Mouse (Mus musculus) layer of hippocampus, postnatal 14 days (tissue): ENCODE measurements around the gene Ccl3. TPM values are rescaled to one million over a fixed set of nuclear protein-coding genes. Genes with fewer than 3 reads are reported as not detected.

Experiments used
- DNase-seq, 2 experiments: peaks; one replicate each; pipeline ENCODE4 v3.0.0; 2021 to 2022; ENCODE audit warnings: low spot score in 2 of 2, mixed read lengths in 1 of 2
- long read RNA-seq, 2 experiments: library from polyadenylated mRNA; stranded (forward); transcript quantifications; one replicate each; pipeline ENCODE4 v2.0.0; 2021
- total RNA-seq, 2 experiments: library from RNA; stranded (reverse); gene quantifications; 2 replicates each; pipeline ENCODE4 v1.2.3; 2021

Gene Ccl3
- total RNA-seq = not detected
- long read RNA-seq, experiment 1 = 0 reads
- long read RNA-seq, experiment 2 = 0 reads

DNA sequence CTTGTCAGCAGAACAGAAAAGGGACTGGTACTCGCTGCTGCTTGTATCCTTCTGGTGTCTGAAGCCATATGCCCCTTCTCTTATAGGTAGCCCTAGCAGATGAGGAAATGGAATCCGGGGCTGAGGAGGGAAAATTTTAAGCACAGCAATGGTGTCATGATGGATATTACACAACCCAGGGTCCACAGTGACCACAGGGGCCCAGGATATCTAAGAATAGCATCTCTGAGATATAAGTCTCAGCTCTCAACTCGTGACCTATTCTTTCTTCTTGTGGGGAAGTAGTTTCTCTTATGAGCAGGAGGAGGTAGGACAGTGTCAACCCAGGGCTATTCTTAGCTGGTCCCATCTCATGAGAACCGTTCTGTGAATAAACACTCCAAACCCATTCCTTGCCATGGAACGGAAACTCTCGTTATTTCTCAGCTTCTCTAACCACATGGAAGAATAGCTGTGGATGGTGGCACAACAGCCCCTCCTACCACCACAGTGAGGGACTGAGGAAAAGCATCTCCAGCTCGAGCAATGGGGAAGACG, at the start of gene Ccl3:
Gene Ccl3 (minus strand): TSS at position 51 of the 537 bp plus-strand sequence.
- no peak for DNase-seq

GRCm38 (mm10) chr11:83692008-83692407, 42.9 kb upstream of the Ccl3 start:
- DNase-seq = no peak

DNA sequence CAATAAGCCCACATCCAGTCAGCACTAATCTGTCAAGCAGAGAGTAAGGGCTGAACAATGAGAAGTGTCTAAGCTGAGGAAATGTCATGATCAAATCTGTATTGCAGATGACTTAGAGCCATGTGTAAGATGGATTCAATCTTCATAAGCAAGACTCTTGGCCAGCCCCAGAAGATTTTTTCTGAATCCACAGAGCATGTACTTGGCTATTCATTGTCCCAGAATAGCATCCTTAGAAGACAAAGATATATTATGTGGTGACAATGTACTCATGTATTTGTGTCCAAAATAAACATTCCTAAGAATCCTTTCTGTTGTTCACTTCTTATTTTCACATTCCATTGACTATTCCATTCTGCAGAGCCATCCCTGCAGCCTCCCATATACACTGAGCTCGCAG, 40.8 kb upstream of the Ccl3 start:
- DNase-seq = no peak

- DNase-seq = no peak
Observed at GRCm38 (mm10) chr11:83675665-83676064, 26.5 kb upstream of the Ccl3 start.

GRCm38 (mm10) chr11:83671743-83672142, 22.6 kb upstream of the Ccl3 start:
- DNase-seq = no peak

DNA sequence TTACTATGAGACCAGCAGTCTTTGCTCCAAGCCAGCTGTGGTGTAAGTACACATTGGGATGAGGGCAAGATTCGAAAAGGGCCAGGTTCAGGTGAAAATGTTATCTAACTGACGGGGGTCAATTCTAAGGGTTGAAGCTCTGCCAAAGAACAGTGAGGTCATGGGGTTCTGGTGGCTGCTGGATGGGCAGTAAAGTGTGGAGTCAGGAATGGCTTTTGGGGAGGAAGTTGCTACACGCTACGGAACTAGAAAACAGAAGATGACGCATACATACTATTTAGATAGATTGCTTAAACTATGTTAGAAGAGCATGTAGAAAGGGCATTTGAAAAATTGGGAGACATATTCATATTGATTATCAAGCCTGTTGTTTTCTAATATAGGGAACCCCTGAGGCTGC, 14.4 kb upstream of the Ccl3 start:
- no peak for DNase-seq

DNA sequence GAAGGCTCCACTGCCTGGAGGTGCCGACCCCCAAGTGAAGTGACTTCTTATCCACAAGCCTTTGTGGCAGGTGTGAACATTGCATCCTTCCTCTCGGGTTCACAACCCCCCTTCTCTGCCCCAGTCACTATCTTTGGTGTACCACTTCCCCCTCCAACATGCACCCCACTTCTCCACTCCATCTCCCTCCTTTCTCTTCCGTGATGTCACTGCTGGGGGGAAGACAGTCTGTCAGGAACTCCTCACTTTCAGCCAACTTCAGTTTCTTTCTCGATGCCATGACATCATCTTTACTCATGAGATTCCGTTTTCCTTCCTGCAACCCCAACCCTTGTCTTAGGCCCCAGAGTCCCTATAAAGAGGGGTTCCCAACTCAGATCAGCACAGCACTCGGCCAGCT, 13.0 kb upstream of the Ccl3 start, which contains the start of gene Ccl4:
Gene Ccl4 (plus strand): TSS at position 381 of the 400 bp plus-strand sequence.
- DNase-seq = no peak

- no peak for DNase-seq
Observed at GRCm38 (mm10) chr11:83658797-83659196, 9.6 kb upstream of the Ccl3 start.

GRCm38 (mm10) chr11:83657508-83657907, 8.4 kb upstream of the Ccl3 start:
- DNase-seq = no peak

DNA sequence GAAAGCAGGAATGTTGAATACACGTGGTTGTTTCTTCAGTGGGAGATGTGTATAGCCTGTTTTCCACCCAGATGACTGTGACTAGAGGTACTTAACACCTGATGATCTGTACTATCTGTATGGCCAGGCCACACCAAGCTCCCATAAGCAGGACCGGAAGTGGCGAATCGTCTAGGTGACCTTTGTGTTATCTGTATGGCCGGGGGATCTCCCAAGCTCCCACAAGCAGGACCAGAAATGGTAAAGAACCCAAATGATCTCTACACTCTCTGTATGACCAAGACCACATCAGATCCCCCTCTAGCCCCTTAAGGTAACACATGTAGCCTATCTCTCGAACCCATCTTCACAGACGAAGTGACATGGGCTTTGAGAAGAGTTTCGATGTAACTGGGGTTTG, 5.5 kb upstream of the Ccl3 start:
- DNase-seq = no peak

DNA sequence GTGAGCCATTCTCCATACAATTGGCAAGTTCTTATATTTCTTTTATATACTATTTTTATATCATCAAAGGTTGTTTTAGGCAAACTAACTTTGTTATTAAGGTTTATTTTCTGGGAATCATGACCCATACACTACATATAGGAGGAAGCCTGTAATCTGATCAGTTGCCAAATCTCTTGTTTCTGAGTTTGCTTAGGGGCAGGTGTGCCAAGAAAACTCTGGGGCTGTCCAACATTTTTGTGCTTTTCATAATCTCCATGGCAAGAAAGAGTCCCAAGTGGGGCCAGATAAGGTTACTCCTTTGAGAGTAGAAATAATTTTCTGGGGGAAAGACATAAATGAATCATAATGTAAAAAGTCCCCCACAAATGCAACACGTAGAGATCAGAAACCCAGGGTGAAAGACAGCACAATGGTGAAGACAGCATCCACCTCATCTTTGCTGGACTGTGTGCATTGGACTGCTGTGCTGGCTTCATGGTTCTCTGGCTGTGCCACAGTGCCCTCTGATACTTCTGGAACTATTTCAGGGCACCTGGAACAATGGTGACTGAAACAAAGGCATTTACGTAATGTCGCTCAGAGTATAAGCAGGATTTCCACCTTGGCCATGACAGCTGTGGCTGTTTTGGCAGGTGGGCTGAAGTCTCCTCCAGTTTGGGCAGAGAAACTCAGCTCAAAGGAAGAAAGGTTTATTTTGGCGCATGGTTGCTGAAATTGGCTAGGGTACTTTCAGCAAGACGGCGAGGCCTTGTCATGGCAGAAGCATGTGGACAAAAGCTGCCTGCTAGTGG, 2.6 kb downstream of the Ccl3 start:
- DNase-seq = no peak

DNA sequence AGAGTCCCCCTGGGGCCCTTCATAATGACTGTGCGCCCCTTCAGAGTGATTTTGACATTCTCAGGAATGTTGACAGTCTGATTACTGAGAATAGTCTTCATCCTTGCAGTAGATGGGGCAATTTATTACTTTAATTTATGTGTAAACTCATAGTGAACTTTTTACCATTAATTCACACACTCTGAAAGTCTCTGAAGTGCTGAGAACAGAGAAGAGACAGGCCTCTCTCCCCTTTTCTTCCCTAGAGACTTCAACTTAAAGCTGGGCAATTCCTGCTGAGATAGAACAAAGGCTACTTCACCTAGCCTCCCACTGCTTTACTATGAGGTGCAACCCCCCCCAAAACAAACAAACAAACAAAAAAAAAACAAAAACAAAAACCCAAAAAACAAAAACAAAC, 3.6 kb downstream of the Ccl3 start, which contains the start of gene Rpl9-ps1:
Gene Rpl9-ps1 (minus strand): TSS at position 101 of the 400 bp plus-strand sequence.
- no peak for DNase-seq

DNA sequence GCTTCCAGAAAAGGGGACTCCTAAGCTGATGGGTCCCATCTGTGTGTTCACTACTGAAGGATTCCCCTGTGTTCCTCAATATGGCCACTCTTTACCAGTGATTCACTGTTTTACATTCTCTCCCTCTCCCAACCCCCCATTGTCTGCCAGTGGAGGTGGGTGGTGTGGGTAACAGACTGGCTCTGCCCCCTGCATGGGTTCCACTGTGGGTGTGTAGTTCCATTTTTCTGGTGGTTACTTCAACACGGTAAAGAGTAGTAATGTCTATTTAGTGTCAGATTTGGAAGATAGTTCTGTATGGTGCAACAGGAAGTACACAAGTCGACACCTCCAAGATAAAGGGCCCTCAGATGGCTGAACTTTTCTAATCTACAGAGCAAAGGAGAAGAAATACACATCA, 7.9 kb downstream of the Ccl3 start:
- no peak for DNase-seq

- DNase-seq = no peak
Observed at GRCm38 (mm10) chr11:83640141-83640540, 9.0 kb downstream of the Ccl3 start.

DNA sequence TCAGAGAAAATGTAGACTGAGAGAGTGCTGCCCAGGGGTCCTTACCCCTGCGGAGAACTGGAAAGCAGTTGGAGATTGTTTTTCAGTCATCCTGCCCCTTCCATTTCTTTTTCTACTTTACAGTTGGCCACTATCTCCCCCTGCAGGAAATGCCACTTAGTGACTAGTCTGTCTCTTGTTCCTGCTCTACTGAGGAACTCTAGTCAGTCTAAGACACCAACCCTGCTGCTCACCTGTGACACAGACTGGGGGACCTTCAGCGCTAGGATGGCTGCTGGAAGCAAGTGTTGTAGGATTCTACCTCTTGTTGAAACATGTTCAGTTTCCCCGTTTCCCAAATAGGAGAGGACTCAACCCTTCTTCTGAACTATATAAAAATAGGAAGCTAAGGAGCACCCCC, 9.6 kb downstream of the Ccl3 start:
- no peak for DNase-seq

DNA sequence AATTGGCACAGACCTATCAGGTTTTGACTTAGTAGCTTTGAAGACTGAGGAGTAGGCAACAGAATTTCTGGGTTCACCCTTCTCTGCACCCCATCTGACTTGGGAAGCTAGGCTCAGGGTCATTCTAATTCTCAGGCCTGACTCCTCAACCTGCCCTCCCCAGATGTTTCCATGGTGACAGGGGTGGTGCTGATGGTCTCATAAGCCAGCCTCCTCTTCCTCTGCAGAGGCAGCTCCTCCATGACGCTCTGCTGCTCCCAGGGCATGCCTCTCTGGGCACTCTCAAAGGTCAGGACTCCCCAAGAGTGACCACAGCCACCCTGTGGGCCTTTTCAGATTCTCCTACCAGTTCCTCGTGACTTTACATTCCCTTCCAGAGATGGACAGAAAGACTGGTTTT, 10.2 kb downstream of the Ccl3 start:
- DNase-seq = no peak

GRCm38 (mm10) chr11:83636742-83637235, 12.4 kb downstream of the Ccl3 start:
- no peak for DNase-seq

DNA sequence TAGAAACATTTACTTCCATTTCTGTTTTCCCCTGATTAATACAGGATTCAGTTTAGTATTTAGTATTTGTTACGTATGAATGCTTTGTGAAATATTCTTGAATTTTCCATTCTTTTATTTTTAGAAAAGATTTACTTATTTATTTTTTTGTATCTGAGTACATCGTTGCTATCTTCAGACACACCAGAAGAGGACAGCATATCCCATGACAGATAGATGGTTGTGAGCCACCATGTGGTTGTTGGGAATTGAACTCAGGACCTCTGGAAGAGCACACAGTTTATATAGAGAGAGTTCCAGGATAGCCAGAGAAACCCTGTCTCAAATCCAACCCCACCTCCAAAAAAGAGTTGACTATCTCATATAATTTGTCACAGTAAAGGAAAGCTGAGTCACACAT, 14.3 kb downstream of the Ccl3 start:
- no peak for DNase-seq

GRCm38 (mm10) chr11:83634425-83634824, 14.7 kb downstream of the Ccl3 start:
- DNase-seq = no peak

DNA sequence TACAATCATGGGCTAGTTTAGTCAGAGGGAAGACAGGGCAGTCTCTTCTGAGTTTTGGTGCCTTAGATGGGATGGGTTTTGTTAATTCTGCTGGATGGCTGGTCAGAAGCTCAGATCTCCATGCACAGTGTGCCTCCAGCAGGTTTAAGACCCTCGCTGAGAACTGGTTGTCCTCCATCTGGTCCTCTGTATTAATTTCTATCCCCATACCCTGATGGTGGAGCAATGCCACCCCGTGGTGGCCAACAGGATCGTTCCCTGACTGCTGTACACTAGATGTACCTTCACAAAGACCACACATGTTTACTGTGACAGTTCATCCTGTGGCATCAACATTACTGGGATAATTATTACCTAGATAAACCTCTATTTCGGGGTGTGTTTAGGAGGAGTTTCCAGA, 16.4 kb downstream of the Ccl3 start:
- DNase-seq = no peak

DNA sequence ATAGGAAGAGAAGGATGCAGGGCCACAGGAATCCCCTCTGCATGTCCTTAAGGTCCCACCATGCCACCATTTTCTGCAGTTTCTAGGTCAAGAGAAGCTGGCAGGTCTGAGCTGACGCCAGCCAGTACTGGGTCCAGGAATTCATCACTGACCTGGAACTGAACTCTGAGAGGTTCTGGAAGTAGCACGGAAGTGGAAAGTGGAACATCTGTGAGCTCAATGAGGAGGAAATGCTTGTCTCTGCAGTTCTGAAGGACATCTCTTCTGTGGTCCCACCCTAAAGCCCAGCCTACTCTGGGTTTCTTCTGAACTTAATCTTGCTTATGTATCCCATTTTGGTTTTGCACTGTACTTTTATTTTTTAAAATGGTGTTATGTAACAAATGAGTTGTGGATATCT, 18.1 kb downstream of the Ccl3 start:
- DNase-seq = no peak

DNA sequence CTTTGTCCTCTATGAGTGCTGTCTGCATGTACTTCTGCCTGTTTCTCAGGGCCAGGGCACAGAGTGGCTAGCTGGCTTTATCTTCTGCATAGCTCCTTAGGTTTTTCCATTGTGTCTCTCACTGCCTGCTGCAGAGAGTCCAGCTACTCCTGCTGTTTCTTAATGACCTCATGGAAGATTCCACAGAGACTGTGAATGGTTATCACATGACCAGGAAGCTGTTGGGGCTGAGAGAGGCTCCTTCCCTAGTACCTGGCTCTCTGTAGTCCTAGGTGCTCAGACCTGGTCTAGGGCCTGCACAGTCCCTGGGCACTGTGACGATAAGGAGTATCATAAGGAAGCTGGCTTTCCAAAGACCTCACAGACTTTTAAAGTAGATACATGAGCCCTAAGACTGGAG, 18.5 kb downstream of the Ccl3 start:
- no peak for DNase-seq

DNA sequence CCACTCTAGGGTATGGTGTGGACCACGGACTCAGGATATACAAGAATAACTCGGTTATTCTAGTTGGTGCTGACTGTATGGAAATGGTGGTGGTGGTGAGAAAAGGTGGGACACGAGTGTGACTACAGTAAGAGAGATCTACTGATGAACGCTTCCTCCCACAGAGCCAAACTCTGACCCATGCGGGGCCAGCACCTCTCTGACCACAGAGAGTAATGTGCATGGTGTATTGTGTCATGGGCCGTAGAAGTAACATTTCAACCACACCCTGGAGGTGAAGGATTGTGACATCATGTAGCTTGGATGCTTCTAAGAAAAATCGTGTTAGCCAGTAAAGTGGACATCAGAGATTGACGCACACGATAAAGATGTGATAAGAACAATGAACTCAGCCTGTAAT, 20.3 kb downstream of the Ccl3 start:
- DNase-seq = no peak
